Mouse (Mus musculus) midbrain, embryonic 11.5 days (tissue): ENCODE results near the gene C330021F23Rik. TPM values are rescaled to one million over a fixed set of nuclear protein-coding genes. Genes with fewer than 3 reads are reported as not detected.
"Not testable (repeated sequence)": the region's sequence is repeated elsewhere in the genome, so short reads cannot be mapped to it uniquely, and the experiment has no call there.

Experiments used
- ATAC-seq: fragments of 200-750 bp; cut with Nextera tagmentation; 2 replicates; pipeline ENCODE4 v1.8.0; 2017; ENCODE audit warnings: moderate TSS enrichment, moderate library complexity; ENCODE audit not compliant: low FRiP score
- DNase-seq: peaks from one replicate; pipeline ENCODE4 v3.0.0; 2015; ENCODE audit warnings: low spot score; ENCODE audit errors: missing footprints
- H3K27ac ChIP-seq: fragments of 300-500 bp; sonication (generic); 2 replicates; pipeline ENCODE4 v1.5.1; 2014; ENCODE audit warnings: low read depth, low read length
- H3K27me3 ChIP-seq: fragments of 300-500 bp; sonication (generic); 2 replicates; pipeline ENCODE4 v1.6.1; 2014; ENCODE audit warnings: mild to moderate bottlenecking, low read length, moderate library complexity, mixed read lengths; ENCODE audit not compliant: control insufficient read depth, insufficient read depth
- H3K36me3 ChIP-seq: fragments of 300-500 bp; sonication (generic); 2 replicates; pipeline ENCODE4 v1.6.1; 2014; ENCODE audit warnings: mild to moderate bottlenecking, low read length, moderate library complexity, mixed read lengths; ENCODE audit not compliant: control insufficient read depth, insufficient read depth
- H3K4me1 ChIP-seq: fragments of 300-500 bp; sonication (generic); 2 replicates; pipeline ENCODE4 v1.6.1; 2014; ENCODE audit warnings: low read length; ENCODE audit not compliant: control insufficient read depth, insufficient read depth
- H3K4me2 ChIP-seq: fragments of 300-500 bp; sonication (generic); 2 replicates; pipeline ENCODE4 v1.6.1; 2014; ENCODE audit warnings: mild to moderate bottlenecking, moderate library complexity
- H3K4me3 ChIP-seq: fragments of 300-500 bp; sonication (generic); 2 replicates; pipeline ENCODE4 v1.5.1; 2014; ENCODE audit warnings: low read depth, low read length
- H3K9ac ChIP-seq: fragments of 300-500 bp; sonication (generic); 2 replicates; pipeline ENCODE4 v1.6.1; 2014; ENCODE audit warnings: low read length
- H3K9me3 ChIP-seq: fragments of 300-500 bp; sonication (generic); 2 replicates; pipeline ENCODE4 v1.6.1; 2016; ENCODE audit warnings: low read length; ENCODE audit not compliant: control insufficient read depth
- WGBS: fragments of 180-500 bp; shearing (Covaris S2); extraction: QIAGEN DNeasy Blood & Tissue Kit; methylation state at CpG from one replicate; pipeline ENCODE4 v1.1.7; 2014; 5-methylcytosine and 5-hydroxymethylcytosine counted together
- polyA plus RNA-seq: library from polyadenylated mRNA; unstranded; fragments of >200 nt; fragmentation: Nextera tagmentation; extraction: Ambion mirVana; gene quantifications from 2 replicates; pipeline ENCODE4 v1.2.1, GENCODE M21; 2014

The C330021F23Rik gene
- polyA plus RNA-seq, 1 experiment from 2014 or later = 6.3 TPM

- not testable (repeated sequence) for H3K4me3 ChIP-seq, ATAC-seq, H3K27ac ChIP-seq, H3K4me1 ChIP-seq, H3K4me2 ChIP-seq, H3K27me3 ChIP-seq, H3K36me3 ChIP-seq, H3K9me3 ChIP-seq, DNase-seq, H3K9ac ChIP-seq
- 88% methylated on average over 1 of the region's 3 CpGs for WGBS
These were observed 14.2 kb downstream of the C330021F23Rik start for GRCm38 (mm10) chr8:3581961-3582360.

DNA sequence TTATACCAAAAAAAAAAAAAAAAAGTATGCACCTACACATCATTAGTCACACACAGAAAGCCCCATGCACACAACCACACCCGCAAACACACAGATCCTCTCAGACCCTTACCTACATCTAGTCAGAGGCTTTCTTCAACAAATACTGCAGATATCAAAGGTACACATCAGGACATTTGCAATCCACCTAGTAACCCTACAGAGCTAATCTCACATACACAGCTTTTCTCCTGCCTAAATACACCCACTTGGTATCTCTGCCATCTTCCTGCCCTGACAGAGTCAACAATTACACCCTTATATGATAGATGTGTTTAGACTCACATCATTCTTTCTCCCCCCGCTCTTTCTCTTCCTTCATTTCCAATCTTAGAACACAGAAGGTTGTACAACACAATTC is 18.7 kb downstream of the C330021F23Rik start:
- no peaks in the 10 kb centered on the region for H3K4me1 ChIP-seq
- 95% methylated on average over 2 of the region's 2 CpGs for WGBS
- H3K36me3 ChIP-seq = no peaks in the 10 kb centered on the region
- ATAC-seq (no peak), DNase-seq (no peak)
- no peak overlapping the region for H3K9ac ChIP-seq
- no peak overlapping the region for H3K27ac ChIP-seq
- no peak overlapping the region for H3K4me2 ChIP-seq
- no peak overlapping the region for H3K4me3 ChIP-seq
- no peaks in the 10 kb centered on the region for H3K9me3 ChIP-seq
- peaks cover 3% of the 10 kb centered on the region for H3K27me3 ChIP-seq

DNA sequence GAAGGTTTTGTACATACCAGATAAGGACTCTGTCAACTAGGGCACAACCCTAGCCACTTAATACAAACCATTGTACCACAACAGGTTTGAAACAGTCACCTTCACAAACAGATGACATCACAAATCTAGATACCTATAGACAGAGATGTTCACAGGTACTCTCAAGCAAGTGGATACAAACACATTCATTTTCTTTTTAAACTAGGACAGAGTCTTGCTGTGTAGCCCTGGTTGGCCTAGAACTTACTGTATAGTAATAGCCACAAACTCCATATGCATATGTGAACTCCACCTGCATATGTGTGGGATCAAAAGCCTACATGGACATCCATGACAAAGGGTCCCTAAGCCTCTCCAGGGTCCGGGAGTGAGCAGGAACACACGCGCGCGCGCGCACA is 19.2 kb downstream of the C330021F23Rik start, which contains the start of gene Camsap3:
Gene Camsap3, plus strand, starts transcription at position 301 of the 398 bp plus-strand sequence.
- DNase-seq = no peak
- no peaks in the 10 kb centered on the region for H3K9me3 ChIP-seq
- 5% methylated on average over 7 of the region's 7 CpGs for WGBS
- H3K36me3 ChIP-seq = no peaks in the 10 kb centered on the region
- peaks cover 3% of the 10 kb centered on the region for H3K27me3 ChIP-seq
- no peak within 1 kb of the TSS; the same call in 1 of the 2 replicates for H3K27ac ChIP-seq
- no peak for ATAC-seq
- H3K4me2 ChIP-seq = peak within 1 kb of the TSS; percentile 95
- peak within 1 kb of the TSS; percentile 83 for H3K4me3 ChIP-seq
- H3K9ac ChIP-seq = peak within 1 kb of the TSS; percentile 89
- no peaks in the 10 kb centered on the region for H3K4me1 ChIP-seq

DNA sequence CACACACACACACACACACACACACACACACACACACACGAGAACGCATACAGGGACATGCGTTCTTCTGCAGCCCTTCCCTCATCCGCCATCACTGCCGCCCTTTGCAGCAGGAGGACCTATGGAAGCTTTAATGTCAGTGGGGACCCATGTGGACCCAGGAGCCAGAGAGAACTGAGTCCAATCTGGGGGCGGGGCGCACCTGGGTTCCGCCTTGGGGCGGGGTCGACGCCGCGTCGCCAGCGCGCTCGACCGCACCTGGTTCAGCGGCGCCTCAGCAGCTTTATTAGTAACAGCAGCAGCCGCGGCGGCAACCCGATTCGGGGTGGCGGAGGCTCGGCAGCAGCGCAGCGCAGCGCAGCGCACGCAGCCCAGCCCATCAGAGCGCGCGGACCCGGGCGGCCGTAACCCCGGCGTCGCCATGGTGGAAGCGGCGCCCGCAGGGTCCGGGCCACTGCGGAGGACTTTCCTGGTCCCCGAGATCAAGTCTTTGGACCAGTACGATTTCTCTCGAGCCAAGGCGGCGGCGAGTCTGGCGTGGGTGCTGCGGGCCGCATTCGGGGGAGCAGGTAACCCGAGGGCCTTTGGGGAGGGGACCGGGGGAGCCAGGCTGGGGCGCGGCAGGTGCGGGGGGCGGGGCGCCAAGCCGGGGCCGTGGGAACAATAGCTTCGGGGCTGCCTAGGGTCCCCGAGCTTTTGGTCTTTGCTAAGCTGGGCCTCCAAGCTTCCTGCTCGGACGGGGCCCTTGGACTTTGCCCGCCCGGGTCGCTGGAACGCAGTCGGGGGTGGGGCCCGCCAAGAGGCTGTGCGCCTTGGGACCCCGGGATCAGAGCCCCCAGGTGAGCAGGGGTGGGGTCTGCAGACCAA is 19.8 kb downstream of the C330021F23Rik start:
- peak overlapping the region; percentile 89 for H3K9ac ChIP-seq
- peak; percentile 96 for DNase-seq
- under 1% methylated on average over 68 of the region's 77 CpGs for whole genome bisulfite sequencing
- peak overlapping the region; percentile 83 for H3K4me3 ChIP-seq
- H3K36me3 ChIP-seq = no peaks in the 10 kb centered on the region
- H3K4me1 ChIP-seq = no peaks in the 10 kb centered on the region
- peak overlapping the region; percentile 95 for H3K4me2 ChIP-seq
- peaks cover 3% of the 10 kb centered on the region for H3K27me3 ChIP-seq
- peak; percentile 79 for ATAC-seq
- H3K9me3 ChIP-seq = no peaks in the 10 kb centered on the region
- no peak overlapping the region; the same call in 1 of the 2 replicates for H3K27ac ChIP-seq

DNA sequence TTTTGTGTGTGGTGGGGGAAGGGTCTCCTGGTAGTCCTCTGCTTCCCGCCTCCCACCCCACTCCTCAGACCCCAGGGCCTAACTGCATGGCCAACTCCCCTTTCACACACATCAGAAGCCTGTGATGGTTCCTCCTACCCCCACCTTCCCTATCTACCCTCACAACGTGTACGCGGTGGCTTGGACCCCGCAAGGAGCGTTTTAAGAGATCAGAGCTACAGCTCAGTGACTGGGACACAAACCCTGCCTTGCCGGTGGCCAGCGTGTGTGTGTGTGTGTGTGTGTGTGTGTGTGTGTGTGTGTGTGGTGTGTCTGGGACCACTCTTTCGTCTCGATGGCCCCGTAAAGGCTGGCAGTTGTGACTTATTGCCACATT is 20.5 kb downstream of the C330021F23Rik start:
- Histone ChIP-seq H3K27me3 (peaks cover 3% of the 10 kb centered on the region), H3K4me3 (peak overlapping the region; percentile 83), H3K9me3 (no peaks in the 10 kb centered on the region), H3K4me1 (no peaks in the 10 kb centered on the region), H3K36me3 (no peaks in the 10 kb centered on the region), H3K27ac (no peak overlapping the region), H3K4me2 (peak overlapping the region; percentile 95), H3K9ac (peak overlapping the region; percentile 89)
- 2% methylated on average over 11 of the region's 11 CpGs for WGBS
- peak; percentile 91 for DNase-seq
- ATAC-seq = peak; percentile 72

GRCm38 (mm10) chr8:3593470-3593869 is 25.7 kb downstream of the C330021F23Rik start:
- 77% methylated on average over 3 of the region's 3 CpGs for WGBS
- DNase-seq = no peak

DNA sequence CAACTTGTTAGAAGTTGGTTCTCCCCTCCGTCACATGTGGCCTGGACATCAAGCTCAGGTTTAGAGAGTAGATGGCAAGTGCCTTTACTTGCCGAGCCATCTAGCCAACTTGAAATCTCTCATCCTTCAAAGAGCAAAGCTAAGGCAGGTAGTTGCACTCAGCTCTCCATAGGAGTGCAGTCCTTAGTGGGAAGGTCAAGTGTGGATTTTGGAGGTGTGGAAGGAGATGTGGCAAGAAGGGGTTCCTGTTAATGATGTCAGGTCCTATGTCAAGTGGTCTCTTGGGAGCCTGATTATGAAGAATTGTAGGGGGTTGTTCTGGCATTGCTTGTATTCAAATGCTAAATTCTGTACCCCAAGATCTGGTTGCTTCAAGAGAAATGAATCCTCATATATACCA is 26.7 kb downstream of the C330021F23Rik start:
- 92% methylated on average over 2 of the region's 2 CpGs for WGBS
- no peaks in the 10 kb centered on the region for H3K4me1 ChIP-seq
- no peaks in the 10 kb centered on the region; the same call in 1 of the 2 replicates for H3K36me3 ChIP-seq
- H3K4me3 ChIP-seq = no peak overlapping the region
- H3K9me3 ChIP-seq = no peaks in the 10 kb centered on the region
- H3K27me3 ChIP-seq = no peaks in the 10 kb centered on the region
- no peak for ATAC-seq
- DNase-seq = no peak
- no peak overlapping the region for H3K9ac ChIP-seq
- no peak overlapping the region for H3K4me2 ChIP-seq
- H3K27ac ChIP-seq = no peak overlapping the region

More at GRCm38 (mm10) chr8:3593470-3593869, 25.7 kb downstream of the C330021F23Rik start:
- ATAC-seq = no peak
- Histone ChIP-seq H3K9ac (no peak overlapping the region), H3K4me1 (no peaks in the 10 kb centered on the region), H3K27ac (no peak overlapping the region), H3K4me3 (no peak overlapping the region), H3K4me2 (no peak overlapping the region), H3K9me3 (no peaks in the 10 kb centered on the region), H3K27me3 (no peaks in the 10 kb centered on the region), H3K36me3 (no peaks in the 10 kb centered on the region; the same call in 1 of the 2 replicates)

DNA sequence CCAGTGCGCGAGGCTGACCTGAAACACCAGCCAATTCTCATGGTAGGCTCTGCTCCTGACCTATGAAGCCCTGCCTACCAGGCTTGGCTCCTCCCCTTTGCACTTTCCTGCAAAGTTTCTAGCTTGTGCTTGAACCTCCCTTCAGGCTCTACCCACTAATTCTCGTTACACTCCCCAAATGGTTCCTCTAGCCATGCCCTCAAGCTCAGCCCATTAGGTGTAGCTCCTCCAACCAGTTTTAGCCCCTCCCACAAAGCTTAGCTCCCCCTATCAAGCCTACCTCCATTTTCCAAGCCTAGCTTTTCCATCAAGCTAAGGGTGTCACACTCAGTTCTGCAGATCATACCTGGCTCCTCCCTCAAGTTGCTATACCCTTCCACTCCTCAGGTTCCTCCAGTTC is 30.3 kb downstream of the C330021F23Rik start:
- no peaks in the 10 kb centered on the region; the same call in 1 of the 2 replicates for H3K36me3 ChIP-seq
- H3K9ac ChIP-seq = no peak overlapping the region
- WGBS = 83% methylated on average over 3 of the region's 3 CpGs
- no peak overlapping the region for H3K4me3 ChIP-seq
- no peak overlapping the region for H3K27ac ChIP-seq
- no peak for DNase-seq
- H3K9me3 ChIP-seq = no peaks in the 10 kb centered on the region
- no peaks in the 10 kb centered on the region for H3K4me1 ChIP-seq
- no peak overlapping the region for H3K4me2 ChIP-seq
- no peak for ATAC-seq
- H3K27me3 ChIP-seq = no peaks in the 10 kb centered on the region

DNA sequence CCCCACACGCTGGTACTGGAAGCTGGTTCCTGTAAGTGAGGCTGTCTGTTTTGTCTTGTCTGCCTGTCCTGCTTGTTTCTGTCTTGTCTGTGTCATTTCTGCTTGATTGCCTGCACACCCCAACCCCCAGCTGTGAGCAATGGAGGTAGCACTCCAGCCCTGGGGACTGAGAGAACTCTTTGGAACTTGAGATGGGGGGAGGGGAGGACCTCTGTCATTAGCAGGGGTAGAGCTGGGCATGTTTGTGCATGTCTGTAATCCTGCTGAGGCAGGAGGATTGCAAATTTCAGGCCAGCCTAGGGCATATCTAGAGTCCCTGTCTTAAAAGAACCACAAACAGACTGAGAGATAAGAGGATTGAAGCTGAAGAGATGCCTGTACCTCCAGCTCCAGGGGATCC is 31.4 kb downstream of the C330021F23Rik start:
- no peak for DNase-seq
- 93% methylated on average over 1 of the region's 1 CpGs for WGBS
- no peaks in the 10 kb centered on the region for H3K4me1 ChIP-seq

More for the DNA sequence above, 31.4 kb downstream of the C330021F23Rik start:
- H3K4me3 ChIP-seq = no peak overlapping the region
- no peaks in the 10 kb centered on the region for H3K9me3 ChIP-seq
- H3K27ac ChIP-seq = no peak overlapping the region
- no peaks in the 10 kb centered on the region for H3K27me3 ChIP-seq
- H3K36me3 ChIP-seq = peaks cover 5% of the 10 kb centered on the region
- no peak for ATAC-seq
- no peak overlapping the region for H3K9ac ChIP-seq
- H3K4me2 ChIP-seq = no peak overlapping the region
